Mouse (Mus musculus) heart, adult 2 months (tissue): Measurements from ENCODE around the gene Psmd2. TPM values are rescaled to one million over a fixed set of nuclear protein-coding genes. Genes with fewer than 3 reads are reported as not detected.

Source experiments
- DNase-seq, 2 experiments: peaks; one replicate each; pipeline ENCODE4 v3.0.0; 2021
- H3K27ac ChIP-seq: fragments of 200-600 bp; 2 replicates; pipeline ENCODE4 v1.8.1; 2022
- H3K27me3 ChIP-seq: fragments of 200-500 bp; 2 replicates; pipeline ENCODE4 v1.6.1; 2012; ENCODE audit warnings: mild to moderate bottlenecking, low read length, inconsistent platforms, mixed read lengths; ENCODE audit not compliant: control insufficient read depth, insufficient read depth
- H3K36me3 ChIP-seq: fragments of 200-500 bp; 2 replicates; pipeline ENCODE4 v1.6.1; 2012; ENCODE audit warnings: low read length, inconsistent platforms; ENCODE audit not compliant: control insufficient read depth, insufficient read depth
- H3K4me1 ChIP-seq: fragments of 200-500 bp; 2 replicates; pipeline ENCODE4 v1.6.1; 2011; ENCODE audit warnings: low read length; ENCODE audit not compliant: control insufficient read depth, insufficient read depth
- H3K4me3 ChIP-seq: fragments of 200-600 bp; 2 replicates; pipeline ENCODE4 v1.8.1; 2022
- H3K79me2 ChIP-seq: fragments of 200-500 bp; replicated peaks from 2 replicates; pipeline ENCODE4 v1.6.1; 2012; ENCODE audit warnings: mild to moderate bottlenecking, inconsistent platforms, low read length, moderate library complexity, mixed read lengths; ENCODE audit not compliant: control insufficient read depth, insufficient read depth
- H3K9ac ChIP-seq: fragments of 200-500 bp; 2 replicates; pipeline ENCODE4 v1.6.1; 2012; ENCODE audit warnings: low read depth, mild to moderate bottlenecking, control low read depth, inconsistent platforms, low read length, mixed read lengths
- CTCF ChIP-seq: fragments of 200-600 bp; IDR thresholded peaks from 2 replicates; pipeline ENCODE4 v1.8.1; 2022; ENCODE audit warnings: antibody characterized with exemption, mild to moderate bottlenecking, moderate library complexity
- EP300 ChIP-seq: fragments of 200-500 bp; IDR thresholded peaks from 2 replicates; pipeline ENCODE4 v1.6.1; 2011; ENCODE audit warnings: low read depth, low read length, control low read depth; ENCODE audit not compliant: insufficient read depth
- POLR2A ChIP-seq: fragments of 200-500 bp; IDR thresholded peaks from 2 replicates; pipeline ENCODE4 v1.6.1; 2011; ENCODE audit warnings: mild to moderate bottlenecking, low read depth, low read length, control low read depth; ENCODE audit not compliant: insufficient read depth
- WGBS: fragments of 180-500 bp; shearing (Covaris S2); methylation state at CpG from one replicate; pipeline ENCODE4 v1.1.7; 2018; 5-methylcytosine and 5-hydroxymethylcytosine counted together
- intact Hi-C: fragments of 180-260 bp; cut with DNase I; formaldehyde crosslinking; loops from one replicate; pipeline ENCODE4 v1.15.1; 2025
- polyA plus RNA-seq: library from polyadenylated mRNA; depleted of rRNA; stranded (reverse); fragments of >200 nt; gene quantifications from 2 replicates; pipeline ENCODE4 v1.2.3, GENCODE M21; 2012
- total RNA-seq, 2 experiments: library from RNA; stranded (reverse); gene quantifications; 2 replicates each; pipeline ENCODE4 v1.2.3; 2021

Psmd2 gene
- total and polyA plus RNA-seq, 3 experiments = 96.9 to 212 (median 180) TPM

DNA sequence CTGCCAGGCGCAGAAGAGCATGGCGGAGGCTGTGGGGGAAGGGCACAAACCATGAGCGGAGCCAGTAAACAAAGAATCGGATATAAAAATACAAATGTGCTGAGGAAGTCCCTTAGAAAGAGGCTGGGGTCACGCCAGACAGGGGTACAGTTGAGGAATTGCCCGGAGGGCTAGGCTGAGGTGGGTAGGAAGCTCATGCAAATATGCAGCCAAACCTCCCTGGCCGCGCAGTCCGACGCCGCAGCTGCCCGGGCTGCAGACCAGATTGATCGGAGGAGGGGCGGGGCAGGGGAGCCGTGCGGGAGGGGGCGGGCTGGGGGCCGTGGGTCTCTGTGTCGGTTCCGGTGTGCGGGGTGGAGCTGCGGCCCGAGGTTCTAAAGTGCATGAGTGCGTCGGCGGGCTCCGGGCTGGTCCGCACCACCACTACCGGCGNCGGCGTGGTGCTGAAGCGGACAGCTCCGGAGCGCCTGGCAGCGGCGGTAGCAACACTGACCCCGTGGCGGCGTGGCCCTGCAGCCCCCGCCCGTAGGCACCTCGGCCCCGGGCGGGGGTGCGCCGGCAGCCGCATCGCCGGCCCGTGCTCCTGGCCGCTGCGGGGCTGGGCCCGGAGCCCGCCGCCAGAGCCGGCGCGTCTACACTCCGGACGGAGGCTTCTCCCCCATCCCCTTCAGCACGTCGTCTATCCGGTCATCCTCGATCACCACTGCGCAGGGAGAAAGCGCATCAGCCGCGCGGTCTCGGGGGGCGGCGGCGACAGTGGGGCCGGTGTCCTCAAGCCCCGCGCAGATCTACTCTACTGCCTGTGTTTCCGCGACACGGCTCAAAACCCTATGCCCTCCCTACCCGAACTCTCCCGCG is 31.7 kb upstream of the Psmd2 start:
- intact Hi-C loops = loop anchor here (1.0 kb wide), 1 partner anchor 8 kb away; the partner anchor contains the start of genes Alg3, Eef1akmt4 and Gm49333
- peak overlapping the region; percentile 32 for H3K4me3 ChIP-seq
- no peaks in the 10 kb centered on the region for H3K27me3 ChIP-seq
- H3K36me3 ChIP-seq = no peaks in the 10 kb centered on the region
- H3K4me1 ChIP-seq = peaks cover 1% of the 10 kb centered on the region; the same call in 1 of the 2 replicates
- whole genome bisulfite sequencing = 4% methylated on average over 81 of the region's 83 CpGs
- DNase-seq = peak; percentile 40 to 60
- H3K27ac ChIP-seq = no peak overlapping the region
- TF ChIP-seq POLR2A (no peak), CTCF (no peak), EP300 (no peak)
- H3K79me2 ChIP-seq = no peaks in the 10 kb centered on the region
- H3K9ac ChIP-seq = no peak overlapping the region

DNA sequence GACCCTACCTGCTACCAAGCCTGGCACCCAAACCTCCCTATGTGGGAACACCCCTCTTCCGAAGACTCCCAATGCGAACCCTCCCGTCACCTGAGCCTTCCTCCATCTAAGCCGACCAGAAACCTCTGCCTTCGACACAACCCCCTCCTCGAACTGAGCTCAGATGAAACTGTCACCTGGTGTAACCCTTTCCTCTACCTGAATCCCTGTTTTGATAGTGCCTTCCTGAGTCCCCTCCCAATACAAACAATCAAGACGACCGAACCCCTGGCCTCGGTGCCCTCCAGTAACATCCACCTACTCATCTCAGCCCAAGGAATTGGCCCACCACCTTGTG is 31.1 kb upstream of the Psmd2 start:
- H3K27me3 ChIP-seq = no peaks in the 10 kb centered on the region
- no peak for TF ChIP-seq EP300
- TF ChIP-seq POLR2A = no peak
- no peak for TF ChIP-seq CTCF
- no peaks in the 10 kb centered on the region for H3K79me2 ChIP-seq
- 0% methylated on average over 9 of the region's 9 CpGs for WGBS
- no peak overlapping the region for H3K9ac ChIP-seq
- no peaks in the 10 kb centered on the region for H3K36me3 ChIP-seq
- peaks cover 1% of the 10 kb centered on the region; the same call in 1 of the 2 replicates for H3K4me1 ChIP-seq
- H3K4me3 ChIP-seq = peak overlapping the region; percentile 56; the same call in 1 of the 2 replicates
- intact Hi-C loops = loop anchor here (1.0 kb wide), 1 partner anchor 9 kb away; the partner anchor contains the start of genes Alg3, Eef1akmt4 and Gm49333
- DNase-seq = no peak
- H3K27ac ChIP-seq = no peak overlapping the region

DNA sequence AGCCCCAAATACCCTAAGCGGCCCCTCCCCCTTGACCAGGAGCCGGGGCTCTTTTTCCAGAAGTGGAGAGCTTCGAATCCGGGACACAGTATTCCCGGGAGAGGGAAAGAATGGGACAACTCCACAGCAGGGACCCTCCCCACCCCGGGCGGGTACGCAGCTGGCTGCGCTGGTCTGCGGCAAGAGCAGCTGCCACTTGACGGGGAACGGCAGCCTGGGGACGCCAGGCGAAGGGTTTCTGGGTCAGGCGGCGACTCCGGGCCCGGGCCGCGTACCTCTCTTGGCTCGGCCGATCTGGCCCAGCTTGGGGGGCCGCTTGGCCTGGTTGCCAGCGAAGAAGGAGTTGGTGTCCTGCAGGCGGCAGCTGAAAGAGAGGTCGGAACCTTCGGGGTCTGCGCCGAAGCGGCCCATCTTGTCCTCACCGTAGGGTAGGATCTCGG is 30.7 kb upstream of the Psmd2 start:
- Histone ChIP-seq H3K9ac (peak overlapping the region; percentile 49), H3K4me1 (peaks cover 1% of the 10 kb centered on the region; the same call in 1 of the 2 replicates), H3K36me3 (no peaks in the 10 kb centered on the region), H3K27me3 (no peaks in the 10 kb centered on the region), H3K4me3 (peak overlapping the region; percentile 56), H3K79me2 (no peaks in the 10 kb centered on the region), H3K27ac (no peak overlapping the region)
- no peak for DNase-seq
- no peak for TF ChIP-seq EP300
- no peak for TF ChIP-seq CTCF
- no peak for TF ChIP-seq POLR2A
- intact Hi-C loops = loop anchor here (1.0 kb wide), 1 partner anchor 9 kb away; the partner anchor contains the start of genes Alg3, Eef1akmt4 and Gm49333
- under 1% methylated on average over 32 of the region's 32 CpGs for WGBS

DNA sequence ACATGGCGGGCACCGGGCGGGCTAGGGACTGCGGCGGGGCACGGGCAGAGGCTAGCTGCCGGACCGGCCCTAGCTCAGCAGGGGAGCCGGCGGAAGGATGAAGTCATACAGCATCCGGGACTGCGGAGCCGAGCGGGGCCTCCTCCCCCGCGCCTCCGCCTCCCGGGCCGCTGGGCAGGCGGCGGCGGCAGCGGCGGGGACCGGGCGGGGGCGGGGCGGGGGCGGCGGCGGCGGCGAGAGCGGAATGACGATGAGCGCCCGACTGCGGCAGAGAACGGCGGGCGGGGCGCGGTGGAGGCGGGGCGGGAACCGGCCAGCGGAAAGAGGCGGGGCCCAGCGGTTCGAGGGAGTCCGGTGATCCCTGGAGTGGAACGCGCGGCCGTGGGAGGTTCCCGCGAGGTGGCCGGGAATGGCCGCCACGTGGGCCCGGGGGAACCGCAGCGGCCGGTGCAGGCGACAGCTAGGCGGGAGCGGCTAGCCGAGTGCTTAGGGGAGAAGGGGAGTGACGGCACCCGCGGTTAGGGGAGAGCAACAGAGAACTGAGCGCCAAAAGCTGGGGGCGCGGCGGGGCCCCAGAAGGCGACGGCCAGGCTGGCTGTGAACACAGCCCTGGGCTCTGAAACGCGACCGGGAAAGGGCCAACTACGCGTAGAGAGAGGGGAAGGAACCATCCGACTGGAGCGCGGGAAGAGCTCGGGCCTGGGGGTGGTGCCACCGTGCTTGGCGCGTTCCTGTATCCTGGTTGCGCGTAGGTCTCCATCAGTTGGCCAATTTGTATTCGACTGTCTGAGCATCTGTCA is 30.1 kb upstream of the Psmd2 start, which contains the start of gene Camk2n2:
Gene Camk2n2 (minus strand): TSS at position 97 of the 800 bp plus-strand sequence.
- H3K27me3 ChIP-seq = no peaks in the 10 kb centered on the region
- TF ChIP-seq EP300 (no peak), POLR2A (no peak), CTCF (no peak)

DNA sequence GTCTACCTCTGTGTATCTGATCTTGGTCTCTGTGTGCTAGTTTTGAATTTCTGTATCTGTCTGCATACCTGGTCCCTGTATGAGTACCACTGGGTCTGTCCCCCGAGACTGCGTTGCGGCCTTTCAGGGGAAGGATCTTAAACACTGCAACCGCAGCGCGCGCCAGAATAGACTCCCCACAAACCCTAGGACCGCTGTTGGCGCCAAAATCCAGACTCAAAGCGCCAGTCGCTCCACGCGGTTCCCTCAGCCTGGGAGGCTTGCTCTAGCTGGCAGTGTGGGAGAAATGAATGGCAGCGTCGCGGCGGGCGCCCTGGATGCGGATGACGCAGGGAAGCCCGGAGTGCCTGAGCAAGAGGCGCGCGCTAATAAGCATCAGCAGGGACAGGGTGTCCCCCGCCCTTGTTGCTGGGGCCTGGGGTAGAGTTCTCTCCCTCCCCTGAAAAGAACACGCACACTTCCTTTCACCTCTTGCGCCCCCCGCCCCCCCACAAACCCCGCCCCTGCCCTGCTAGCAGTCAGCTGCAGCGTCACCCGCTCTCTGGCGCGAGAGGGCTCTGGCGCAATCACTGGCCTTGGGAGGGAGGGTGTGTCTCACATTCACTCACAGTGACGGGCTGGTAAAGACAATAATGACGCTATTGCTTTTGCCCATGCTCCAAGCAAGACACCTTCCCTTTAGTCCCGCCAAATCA is 29.3 kb upstream of the Psmd2 start:
- H3K4me3 ChIP-seq = peak overlapping the region; percentile 56
- H3K27ac ChIP-seq = no peak overlapping the region
- intact Hi-C loops = loop anchor here (2.0 kb wide), 1 partner anchor 29 kb away; the partner anchor contains the start of gene Psmd2
- no peaks in the 10 kb centered on the region for H3K27me3 ChIP-seq
- 0% methylated on average over 37 of the region's 37 CpGs for WGBS
- TF ChIP-seq EP300 = no peak
- H3K4me1 ChIP-seq = peaks cover 1% of the 10 kb centered on the region; the same call in 1 of the 2 replicates
- DNase-seq = peak; percentile 75 to 78
- H3K79me2 ChIP-seq = no peaks in the 10 kb centered on the region
- H3K36me3 ChIP-seq = no peaks in the 10 kb centered on the region
- peak overlapping the region; percentile 72; the same call in 1 of the 2 replicates for H3K9ac ChIP-seq

More for the DNA sequence above, 30.1 kb upstream of the Psmd2 start, which contains the start of gene Camk2n2:
- WGBS = under 1% methylated on average over 75 of the region's 92 CpGs
- intact Hi-C loops = no loop called here
- DNase-seq = peak; percentile 82 to 84
- Histone ChIP-seq H3K9ac (peak within 1 kb of the TSS; percentile 72), H3K36me3 (no peaks in the 10 kb centered on the region), H3K4me3 (peak within 1 kb of the TSS; percentile 56), H3K4me1 (peaks cover 1% of the 10 kb centered on the region; the same call in 1 of the 2 replicates), H3K79me2 (no peaks in the 10 kb centered on the region), H3K27ac (no peak within 1 kb of the TSS)
